Mouse (Mus musculus): ENCODE results near the gene Dusp10. TPM values are rescaled to one million over a fixed set of nuclear protein-coding genes. Genes with fewer than 3 reads are reported as not detected.

Dusp10 gene
- 10.5 and 11.4 TPM in 2 replicates for total RNA-seq (2014; rRNA removed)
- polyA plus RNA-seq (2015; fragmentation: Nextera tagmentation; extraction: Ambion mirVana): 4.5 and 6.0 TPM in 2 replicates

DNA sequence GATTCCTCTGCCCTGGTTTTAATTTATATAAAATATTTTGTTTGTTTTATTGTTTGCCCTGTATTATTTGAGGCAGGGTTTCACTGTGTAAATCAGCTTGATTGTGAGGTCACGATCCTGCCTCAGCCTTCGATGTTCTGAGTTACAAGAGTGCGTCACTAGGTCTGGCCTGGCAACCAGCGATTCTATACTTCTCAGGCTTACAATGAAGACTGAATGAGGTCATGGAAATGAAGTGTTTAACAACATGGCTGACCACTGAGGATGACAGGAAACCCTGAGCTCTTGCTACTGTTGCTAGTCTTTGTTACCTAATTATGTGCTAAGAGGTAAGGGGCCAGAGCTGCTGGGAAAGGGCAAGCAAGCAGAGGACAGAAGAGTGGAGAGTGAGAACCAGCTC lies at the start of gene Dusp10:
Gene Dusp10, plus strand, starts transcription at position 197 of the 400 bp plus-strand sequence.
- no peak within 1 kb of the TSS for H3K27ac ChIP-seq (ENCODE audit: low read depth, low read length)
- WGBS: 92% methylated on average over 4 of the region's 4 CpGs
- no peaks in the 10 kb centered on the region for H3K4me1 ChIP-seq (ENCODE audit: insufficient read depth, low read length)
- no peaks in the 10 kb centered on the region; the same call in 1 of the 2 replicates for H3K27me3 ChIP-seq (ENCODE audit: insufficient read depth, low read length)
- no peak for TF ChIP-seq CTCF (IDR thresholded peaks at IDR 0.05)
- ATAC-seq (ENCODE audit: low FRiP score) (no peak), DNase-seq (ENCODE audit: low spot score) (no peak)
- H3K9ac ChIP-seq (replicated peaks; ENCODE audit: low read length, poor library complexity, severe bottlenecking): no peak within 1 kb of the TSS
- no peaks in the 10 kb centered on the region for H3K36me3 ChIP-seq (ENCODE audit: insufficient read depth, low read length)
- no peak within 1 kb of the TSS for H3K4me2 ChIP-seq (ENCODE audit: low read depth, low read length, poor library complexity, severe bottlenecking)
- no peak within 1 kb of the TSS for H3K4me3 ChIP-seq (ENCODE audit: low read depth, low read length)
- H3K9me3 ChIP-seq (ENCODE audit: low read length): no peaks in the 10 kb centered on the region

DNA sequence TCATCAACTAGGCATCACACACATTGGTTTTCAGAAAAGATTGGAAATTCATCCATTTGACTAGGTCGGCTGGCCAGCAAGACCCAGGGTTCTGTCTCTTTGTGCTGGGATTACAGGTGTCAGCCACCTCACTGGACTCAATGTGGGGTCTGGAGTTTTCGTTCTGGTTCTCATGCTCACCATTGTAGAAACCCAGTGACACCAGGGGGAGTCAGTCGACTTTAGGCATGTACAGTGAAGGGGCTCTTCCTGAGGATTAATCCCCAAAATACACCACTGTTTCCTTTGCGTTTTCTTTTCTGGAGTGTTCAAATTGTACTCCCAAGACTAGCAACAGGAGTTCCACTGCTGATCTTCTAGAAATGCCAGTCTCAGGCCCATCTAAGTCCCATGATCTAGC lies 47.8 kb upstream of the Dusp10 start:
- no peaks in the 10 kb centered on the region for H3K27me3 ChIP-seq (ENCODE audit: insufficient read depth, low read length)
- no peak overlapping the region for H3K4me2 ChIP-seq (ENCODE audit: low read depth, low read length, poor library complexity, severe bottlenecking)
- TF ChIP-seq CTCF (IDR thresholded peaks at IDR 0.05): no peak
- H3K9me3 ChIP-seq (ENCODE audit: low read length): no peaks in the 10 kb centered on the region
- H3K4me1 ChIP-seq (ENCODE audit: insufficient read depth, low read length): no peaks in the 10 kb centered on the region
- H3K4me3 ChIP-seq (ENCODE audit: low read depth, low read length): no peak overlapping the region
- H3K36me3 ChIP-seq (ENCODE audit: insufficient read depth, low read length): no peaks in the 10 kb centered on the region
- ATAC-seq (ENCODE audit: low FRiP score) (no peak), DNase-seq (ENCODE audit: low spot score) (no peak)
- WGBS: 72% methylated on average over 4 of the region's 4 CpGs
- no peak overlapping the region for H3K9ac ChIP-seq (replicated peaks; ENCODE audit: low read length, poor library complexity, severe bottlenecking)
- no peak overlapping the region for H3K27ac ChIP-seq (ENCODE audit: low read depth, low read length)

DNA sequence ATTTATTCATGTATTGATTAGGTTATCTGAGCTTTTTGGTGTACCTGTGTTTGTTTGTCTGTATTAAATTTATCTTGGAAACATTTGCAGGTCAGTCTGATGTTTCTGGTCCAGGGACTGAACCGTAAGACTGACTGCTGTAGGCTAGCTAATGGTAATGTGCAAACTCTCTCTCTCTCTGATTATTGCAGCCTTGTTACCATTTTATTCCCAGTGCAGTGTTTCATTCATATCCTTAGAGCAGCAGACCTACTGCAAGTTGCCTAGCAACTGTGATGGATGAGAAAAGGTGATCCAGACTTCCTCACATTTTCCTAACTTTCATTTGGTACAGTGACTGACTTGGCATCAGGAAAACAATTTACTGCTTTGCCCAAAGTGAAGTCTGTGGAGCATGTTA lies 43.8 kb upstream of the Dusp10 start:
- Histone ChIP-seq H3K4me1 (ENCODE audit: insufficient read depth, low read length) (no peaks in the 10 kb centered on the region), H3K36me3 (ENCODE audit: insufficient read depth, low read length) (no peaks in the 10 kb centered on the region), H3K27me3 (ENCODE audit: insufficient read depth, low read length) (no peaks in the 10 kb centered on the region), H3K27ac (ENCODE audit: low read depth, low read length) (no peak overlapping the region), H3K9ac (replicated peaks; ENCODE audit: low read length, poor library complexity, severe bottlenecking) (no peak overlapping the region), H3K4me2 (ENCODE audit: low read depth, low read length, poor library complexity, severe bottlenecking) (no peak overlapping the region), H3K9me3 (ENCODE audit: low read length) (no peaks in the 10 kb centered on the region), H3K4me3 (ENCODE audit: low read depth, low read length) (no peak overlapping the region)
- no peak for ATAC-seq (ENCODE audit: low FRiP score)
- TF ChIP-seq CTCF (IDR thresholded peaks at IDR 0.05): no peak
- peak; percentile 40 for DNase-seq (ENCODE audit: low spot score)
- 35% methylated on average over 1 of the region's 1 CpGs for WGBS

DNA sequence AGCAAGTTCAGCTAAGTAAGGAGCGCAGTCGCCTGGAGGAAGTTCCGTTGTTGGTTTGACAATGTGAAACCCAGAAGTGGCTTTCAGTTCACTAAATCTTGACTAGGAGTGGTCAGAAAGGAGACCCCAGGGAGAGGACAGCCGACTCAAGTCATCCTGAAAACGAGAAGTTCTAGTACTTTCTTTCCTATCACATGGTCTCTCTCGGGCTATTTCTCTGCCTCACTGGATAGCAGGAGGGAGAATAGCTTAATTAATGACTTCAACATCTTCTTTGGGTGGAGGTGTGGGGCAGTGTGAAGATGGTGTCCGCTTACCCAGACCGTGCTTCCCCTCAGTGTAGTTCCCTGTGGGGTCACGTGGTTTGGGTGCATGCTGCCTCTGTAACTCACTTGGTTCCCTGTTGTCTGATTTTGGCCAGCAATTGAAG lies 33.3 kb upstream of the Dusp10 start:
- DNase-seq (ENCODE audit: low spot score): no peak
- H3K27ac ChIP-seq (ENCODE audit: low read depth, low read length): no peak overlapping the region
- ATAC-seq (ENCODE audit: low FRiP score): no peak
- TF ChIP-seq CTCF (IDR thresholded peaks at IDR 0.05): no peak
- no peaks in the 10 kb centered on the region for H3K9me3 ChIP-seq (ENCODE audit: low read length)
- H3K27me3 ChIP-seq (ENCODE audit: insufficient read depth, low read length): no peaks in the 10 kb centered on the region
- no peak overlapping the region for H3K4me2 ChIP-seq (ENCODE audit: low read depth, low read length, poor library complexity, severe bottlenecking)
- 89% methylated on average over 9 of the region's 9 CpGs for WGBS
- H3K36me3 ChIP-seq (ENCODE audit: insufficient read depth, low read length): no peaks in the 10 kb centered on the region
- H3K9ac ChIP-seq (replicated peaks; ENCODE audit: low read length, poor library complexity, severe bottlenecking): no peak overlapping the region
- no peaks in the 10 kb centered on the region for H3K4me1 ChIP-seq (ENCODE audit: insufficient read depth, low read length)
- no peak overlapping the region for H3K4me3 ChIP-seq (ENCODE audit: low read depth, low read length)

DNA sequence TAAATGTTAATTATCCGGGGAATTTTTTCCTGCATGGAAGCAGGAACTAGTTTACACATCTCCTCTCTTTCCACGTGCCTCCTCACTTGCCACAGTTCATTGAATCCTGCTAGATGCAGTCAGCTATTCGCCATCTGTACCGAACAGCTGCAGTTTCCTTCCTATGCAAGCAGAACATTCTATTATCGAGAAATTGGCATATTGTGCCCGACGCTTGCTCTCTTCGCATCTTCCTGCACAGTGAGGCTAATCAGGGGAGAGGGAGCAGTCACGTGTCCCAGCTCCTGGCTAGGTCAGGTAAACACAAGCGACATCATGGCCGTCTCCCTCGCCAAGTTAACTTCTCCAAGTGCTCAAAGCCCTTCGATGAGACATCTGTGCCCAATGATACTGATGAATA lies 31.0 kb upstream of the Dusp10 start:
- no peak overlapping the region for H3K4me3 ChIP-seq (ENCODE audit: low read depth, low read length)

DNA sequence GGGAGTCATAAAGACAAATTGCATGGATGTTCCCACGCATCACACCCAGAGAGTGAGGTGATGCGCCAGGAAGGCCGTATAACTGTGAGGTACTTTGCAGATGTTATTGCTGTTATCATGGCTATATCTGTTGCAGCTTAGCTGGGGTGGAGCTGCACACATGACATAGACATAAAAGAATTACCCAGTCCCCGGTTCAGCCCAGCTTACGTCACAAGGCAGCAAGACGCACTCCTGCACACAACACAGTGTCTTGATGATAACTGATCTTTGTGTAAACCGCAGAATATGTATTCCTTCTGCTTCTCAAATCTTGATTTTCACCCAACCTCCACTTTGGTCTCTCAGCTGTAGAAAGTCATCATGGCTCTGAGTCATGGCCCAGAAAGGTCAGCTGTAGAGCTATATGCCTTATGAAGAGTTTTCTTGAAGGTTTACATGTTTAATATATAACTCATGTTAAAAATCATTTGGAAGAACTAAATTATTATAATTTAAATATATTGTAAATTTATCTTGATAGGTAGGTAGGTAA lies 25.3 kb upstream of the Dusp10 start:
- Histone ChIP-seq H3K9me3 (ENCODE audit: low read length) (no peaks in the 10 kb centered on the region), H3K4me1 (ENCODE audit: insufficient read depth, low read length) (no peaks in the 10 kb centered on the region), H3K9ac (replicated peaks; ENCODE audit: low read length, poor library complexity, severe bottlenecking) (no peak overlapping the region), H3K27ac (ENCODE audit: low read depth, low read length) (no peak overlapping the region), H3K4me2 (ENCODE audit: low read depth, low read length, poor library complexity, severe bottlenecking) (no peak overlapping the region), H3K27me3 (ENCODE audit: insufficient read depth, low read length) (no peaks in the 10 kb centered on the region), H3K4me3 (ENCODE audit: low read depth, low read length) (no peak overlapping the region), H3K36me3 (ENCODE audit: insufficient read depth, low read length) (no peaks in the 10 kb centered on the region)
- ATAC-seq (ENCODE audit: low FRiP score): no peak
- 98% methylated on average over 7 of the region's 7 CpGs for WGBS
- no peak for TF ChIP-seq CTCF (IDR thresholded peaks at IDR 0.05)
- no peak for DNase-seq (ENCODE audit: low spot score)

More for the DNA sequence above, 31.0 kb upstream of the Dusp10 start:
- Histone ChIP-seq H3K9ac (replicated peaks; ENCODE audit: low read length, poor library complexity, severe bottlenecking) (no peak overlapping the region), H3K36me3 (ENCODE audit: insufficient read depth, low read length) (no peaks in the 10 kb centered on the region), H3K4me2 (ENCODE audit: low read depth, low read length, poor library complexity, severe bottlenecking) (no peak overlapping the region), H3K27me3 (ENCODE audit: insufficient read depth, low read length) (no peaks in the 10 kb centered on the region), H3K9me3 (ENCODE audit: low read length) (no peaks in the 10 kb centered on the region), H3K27ac (ENCODE audit: low read depth, low read length) (no peak overlapping the region), H3K4me1 (ENCODE audit: insufficient read depth, low read length) (no peaks in the 10 kb centered on the region)
- DNase-seq (ENCODE audit: low spot score): peak; percentile 58
- TF ChIP-seq CTCF (IDR thresholded peaks at IDR 0.05): no peak
- 65% methylated on average over 13 of the region's 13 CpGs for WGBS
- no peak for ATAC-seq (ENCODE audit: low FRiP score)
